Mouse (Mus musculus): ENCODE data around the gene Rtn4rl1. TPM values are rescaled to one million over a fixed set of nuclear protein-coding genes. Genes with fewer than 3 reads are reported as not detected.
"Not testable (repeated sequence)": the region's sequence is repeated elsewhere in the genome, so short reads cannot be mapped to it uniquely, and the experiment has no call there.

The Rtn4rl1 gene
- polyA plus RNA-seq, 1 experiment from 2014 or later = 3.6 TPM

- Histone ChIP-seq H3K27me3 (peaks cover 49% of the 10 kb centered on the region), H3K4me3 (replicated peaks) (peak overlapping the region; percentile 28), H3K4me1 (peaks cover 45% of the 10 kb centered on the region), H3K9ac (no peak overlapping the region), H3K9me3 (replicated peaks) (no peaks in the 10 kb centered on the region), H3K36me3 (no peaks in the 10 kb centered on the region), H3K27ac (no peak overlapping the region), H3K4me2 (peak overlapping the region; percentile 62)
- ATAC-seq (replicated peaks; ENCODE audit: low FRiP score) = no peak
- 20% methylated on average over 4 of the region's 4 CpGs for WGBS
Measured at GRCm38 (mm10) chr11:75279013-75279341, 85.4 kb downstream of the Rtn4rl1 start.

DNA sequence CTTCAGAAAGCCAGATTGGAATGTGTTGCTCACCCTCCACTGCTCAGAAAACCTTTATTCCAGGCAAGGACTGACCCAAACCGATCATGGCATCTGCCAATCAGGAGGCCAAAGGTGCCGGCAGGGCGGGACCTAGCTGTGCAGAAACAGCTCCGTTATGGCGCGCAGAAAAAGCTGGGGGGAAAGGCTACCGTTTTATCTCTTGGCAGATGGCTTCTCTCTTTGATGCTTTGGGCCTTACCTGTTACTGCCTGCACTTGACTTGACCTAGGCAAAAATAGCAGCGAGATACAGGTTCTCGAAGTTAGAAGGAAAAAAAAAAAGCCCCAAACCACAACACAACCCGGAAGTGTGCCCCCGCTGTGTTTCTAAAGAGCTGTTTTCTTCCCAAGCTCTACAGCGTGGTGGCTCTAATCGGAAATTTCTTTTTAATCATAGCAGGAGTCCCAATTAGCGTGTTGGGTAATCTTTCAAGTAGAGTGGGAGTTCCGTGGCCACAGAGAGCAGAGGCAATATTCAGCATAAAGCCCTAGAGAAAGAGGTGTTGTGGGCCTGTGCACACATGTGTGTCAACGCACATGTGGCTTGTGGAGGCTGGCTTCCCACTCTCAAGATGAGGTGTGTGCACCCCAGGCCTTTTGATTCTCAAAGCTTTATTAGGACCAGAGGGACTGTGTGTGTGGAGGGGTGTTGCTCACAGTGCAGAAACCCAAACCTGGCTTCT lies 85.9 kb downstream of the Rtn4rl1 start:
- Histone ChIP-seq H3K4me1 (peaks cover 44% of the 10 kb centered on the region), H3K4me3 (replicated peaks) (peak overlapping the region; percentile 28), H3K9ac (peak overlapping the region; percentile 23; the same call in 1 of the 2 replicates), H3K4me2 (peak overlapping the region; percentile 62), H3K27me3 (peaks cover 48% of the 10 kb centered on the region), H3K27ac (no peak overlapping the region), H3K36me3 (no peaks in the 10 kb centered on the region), H3K9me3 (replicated peaks) (no peaks in the 10 kb centered on the region)
- ATAC-seq (replicated peaks; ENCODE audit: low FRiP score) = no peak
- 11% methylated on average over 16 of the region's 16 CpGs for WGBS

DNA sequence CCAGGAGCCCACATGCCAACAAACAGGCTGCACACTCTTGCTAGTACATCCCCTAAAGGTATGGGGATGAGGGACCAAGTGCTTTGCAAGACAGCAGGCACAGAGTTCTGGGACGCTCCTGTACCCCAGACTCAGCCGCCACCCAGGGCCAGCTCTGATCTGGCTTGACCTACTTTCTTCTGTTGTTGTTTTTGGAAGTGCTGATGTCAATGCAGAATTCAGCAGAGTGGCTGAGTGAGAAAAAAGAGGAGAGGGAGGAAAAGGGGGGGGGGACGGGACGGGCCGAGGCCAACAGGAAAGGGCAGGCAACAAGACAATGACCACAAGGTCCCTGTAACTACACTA lies 86.5 kb downstream of the Rtn4rl1 start:
- H3K4me2 ChIP-seq = no peak overlapping the region
- no peak overlapping the region for H3K9ac ChIP-seq
- no peaks in the 10 kb centered on the region for H3K36me3 ChIP-seq
- ATAC-seq (replicated peaks; ENCODE audit: low FRiP score) = no peak
- H3K4me1 ChIP-seq = peaks cover 38% of the 10 kb centered on the region
- no peak overlapping the region for H3K4me3 ChIP-seq (replicated peaks)
- no peak overlapping the region for H3K27ac ChIP-seq
- H3K27me3 ChIP-seq = peaks cover 48% of the 10 kb centered on the region
- H3K9me3 ChIP-seq (replicated peaks) = no peaks in the 10 kb centered on the region
- WGBS = 58% methylated on average over 5 of the region's 5 CpGs

- H3K27ac ChIP-seq = no peak overlapping the region
- WGBS = 53% methylated on average over 5 of the region's 5 CpGs
- H3K36me3 ChIP-seq = no peaks in the 10 kb centered on the region
- ATAC-seq (replicated peaks; ENCODE audit: low FRiP score) = no peak
- H3K9ac ChIP-seq = no peak overlapping the region
- peaks cover 34% of the 10 kb centered on the region for H3K4me1 ChIP-seq
- no peak overlapping the region for H3K4me3 ChIP-seq (replicated peaks)
- no peak overlapping the region for H3K4me2 ChIP-seq
- H3K27me3 ChIP-seq = peaks cover 45% of the 10 kb centered on the region
- no peaks in the 10 kb centered on the region for H3K9me3 ChIP-seq (replicated peaks)
Measured at GRCm38 (mm10) chr11:75280435-75281001, 86.9 kb downstream of the Rtn4rl1 start.

DNA sequence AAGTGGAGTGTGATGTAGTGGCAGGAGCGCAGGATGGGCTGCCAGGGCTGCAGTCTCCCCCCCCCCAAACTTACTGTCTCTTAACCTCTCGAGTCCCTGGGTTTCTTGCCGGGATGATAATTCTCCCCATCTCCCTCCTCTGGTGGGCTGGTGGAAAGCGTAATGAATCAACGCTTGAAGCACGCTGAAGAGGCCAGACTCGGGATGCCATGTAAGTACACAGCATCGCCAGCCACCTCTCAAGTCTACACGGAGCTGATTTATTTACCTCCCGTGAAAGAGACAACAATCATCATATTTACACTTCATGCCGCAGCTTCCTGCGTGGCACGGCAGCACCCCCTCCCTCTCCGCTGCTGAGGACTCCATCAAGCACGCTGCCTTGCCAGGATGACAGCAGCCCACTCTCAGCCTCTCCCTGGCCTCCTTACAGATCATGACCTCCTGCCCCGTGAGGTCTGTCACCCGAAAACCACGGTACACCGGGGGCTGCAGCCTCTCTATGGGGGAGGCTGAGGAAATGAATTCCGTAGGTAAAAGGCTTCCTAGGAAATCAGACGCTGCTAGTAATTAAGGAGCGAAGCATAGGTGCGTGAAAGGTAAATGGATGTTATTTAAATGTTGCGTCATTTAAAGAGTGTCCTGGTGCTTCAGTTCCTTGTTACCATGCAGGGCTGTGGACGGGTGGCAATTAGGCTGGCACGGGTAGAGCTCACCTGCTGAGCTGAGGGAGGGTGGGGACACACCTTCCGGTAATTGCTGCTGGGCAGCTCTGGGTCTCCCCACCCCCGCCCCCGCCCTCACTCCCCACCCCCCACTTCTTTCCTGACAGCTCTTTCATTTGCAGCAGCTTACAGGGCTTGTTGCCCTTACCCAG lies 88.0 kb downstream of the Rtn4rl1 start:
- H3K27ac ChIP-seq = no peak overlapping the region
- 6% methylated on average over 29 of the region's 29 CpGs for WGBS
- H3K9ac ChIP-seq = no peak overlapping the region
- peak overlapping the region; percentile 46 for H3K4me2 ChIP-seq
- H3K36me3 ChIP-seq = no peaks in the 10 kb centered on the region
- H3K9me3 ChIP-seq (replicated peaks) = no peaks in the 10 kb centered on the region
- H3K4me1 ChIP-seq = peaks cover 31% of the 10 kb centered on the region
- ATAC-seq (replicated peaks; ENCODE audit: low FRiP score) = no peak
- H3K4me3 ChIP-seq (replicated peaks) = peak overlapping the region; percentile 21
- peaks cover 52% of the 10 kb centered on the region for H3K27me3 ChIP-seq

DNA sequence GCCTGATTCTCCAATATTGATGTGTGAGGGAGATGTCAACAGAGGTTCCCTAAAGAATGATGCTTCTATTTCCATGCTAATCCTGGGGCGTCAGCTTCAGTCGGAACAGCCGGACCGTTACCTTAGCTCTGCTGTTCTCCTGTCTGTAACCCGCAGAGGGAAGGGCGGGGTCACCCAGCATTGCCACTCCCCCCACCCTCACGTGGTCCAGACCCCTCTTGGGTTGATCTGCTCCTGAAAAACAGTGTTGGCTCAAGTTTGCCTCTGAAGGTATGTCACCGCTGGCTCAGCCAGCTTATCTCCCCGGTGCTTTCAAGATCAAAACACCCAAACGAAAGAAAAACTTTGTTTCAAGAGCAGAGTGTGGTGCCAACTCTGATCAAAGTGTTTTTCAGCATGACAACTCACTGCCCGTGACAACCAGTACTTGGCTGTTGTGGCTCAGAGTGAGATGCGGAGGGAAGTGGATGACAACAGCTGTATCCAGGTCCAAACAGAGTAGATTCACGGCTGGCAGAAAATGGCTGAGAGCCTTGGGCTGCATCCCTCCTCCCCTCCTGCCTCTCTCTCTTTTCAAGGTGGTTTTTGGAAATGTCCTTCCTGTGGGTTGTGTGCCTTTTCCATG lies 89.0 kb downstream of the Rtn4rl1 start:
- Histone ChIP-seq H3K4me1 (peaks cover 31% of the 10 kb centered on the region), H3K9me3 (replicated peaks) (no peaks in the 10 kb centered on the region), H3K27me3 (peaks cover 52% of the 10 kb centered on the region), H3K9ac (no peak overlapping the region), H3K36me3 (no peaks in the 10 kb centered on the region), H3K4me3 (replicated peaks) (peak overlapping the region; percentile 21; the same call in 1 of the 2 replicates), H3K27ac (no peak overlapping the region), H3K4me2 (peak overlapping the region; percentile 46)
- no peak for ATAC-seq (replicated peaks; ENCODE audit: low FRiP score)
- WGBS = 10% methylated on average over 13 of the region's 13 CpGs

DNA sequence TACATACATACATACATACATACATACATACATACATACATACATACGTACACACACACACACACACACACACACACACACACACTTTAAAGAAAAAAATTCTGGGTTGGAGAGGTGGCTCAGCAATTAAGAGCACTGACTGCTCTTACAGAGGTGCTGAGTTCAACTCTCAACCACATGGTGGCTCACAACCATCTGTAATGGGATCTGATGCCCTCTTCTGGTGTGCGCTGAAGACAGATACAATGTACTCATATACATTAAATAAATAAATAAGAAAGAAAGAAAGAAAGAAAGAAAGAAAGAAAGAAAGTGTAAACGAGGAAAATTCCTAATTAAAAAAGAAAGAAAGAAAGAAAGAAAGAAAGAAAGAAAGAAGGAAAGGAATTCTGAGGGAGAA lies 90.2 kb downstream of the Rtn4rl1 start:
- H3K27ac ChIP-seq; H3K4me2 ChIP-seq; H3K4me3 ChIP-seq (replicated peaks); H3K9ac ChIP-seq; ATAC-seq (replicated peaks; ENCODE audit: low FRiP score); H3K36me3 ChIP-seq; H3K9me3 ChIP-seq (replicated peaks): not testable (repeated sequence)
- H3K27me3 ChIP-seq = peaks cover 52% of the 10 kb centered on the region
- WGBS = 70% methylated on average over 3 of the region's 3 CpGs
- peaks cover 31% of the 10 kb centered on the region for H3K4me1 ChIP-seq

DNA sequence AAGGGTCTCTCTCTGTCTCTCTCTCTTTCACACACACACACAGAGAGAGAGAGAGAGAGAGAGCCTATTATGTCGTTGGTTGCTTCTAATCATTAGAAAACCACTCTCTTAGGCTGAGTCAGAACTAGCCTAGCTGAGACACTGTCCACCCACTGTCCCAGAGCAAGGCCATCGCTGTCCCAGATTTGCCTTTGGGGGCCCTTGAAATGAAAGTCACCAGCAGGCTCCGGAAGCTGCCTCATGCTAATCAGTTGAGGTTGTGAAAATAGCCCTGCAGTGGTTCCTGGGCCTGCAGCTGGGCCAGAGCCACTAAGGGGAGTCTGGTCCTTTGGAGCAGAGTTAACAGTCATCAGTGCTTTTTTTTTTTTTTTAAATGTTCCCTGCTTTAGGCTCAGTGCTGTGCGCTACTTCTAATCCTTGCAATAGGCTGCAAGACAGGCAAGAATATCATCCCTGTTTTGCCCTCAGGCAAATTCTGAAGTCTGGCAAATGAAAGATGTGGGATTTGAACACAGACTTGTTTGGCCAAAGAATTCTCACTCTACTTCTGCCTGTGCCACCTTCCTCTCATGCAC lies 92.4 kb downstream of the Rtn4rl1 start:
- no peaks in the 10 kb centered on the region for H3K9me3 ChIP-seq (replicated peaks)
- peaks cover 42% of the 10 kb centered on the region for H3K27me3 ChIP-seq
- no peak overlapping the region for H3K9ac ChIP-seq
- H3K36me3 ChIP-seq = no peaks in the 10 kb centered on the region
- 48% methylated on average over 4 of the region's 4 CpGs for WGBS
- no peak for ATAC-seq (replicated peaks; ENCODE audit: low FRiP score)
- no peak overlapping the region for H3K27ac ChIP-seq
- H3K4me3 ChIP-seq (replicated peaks) = no peak overlapping the region
- H3K4me1 ChIP-seq = peaks cover 20% of the 10 kb centered on the region
- H3K4me2 ChIP-seq = no peak overlapping the region

GRCm38 (mm10) chr11:75286868-75287267 lies 93.3 kb downstream of the Rtn4rl1 start:
- Histone ChIP-seq H3K9ac (no peak overlapping the region), H3K36me3 (no peaks in the 10 kb centered on the region), H3K27ac (no peak overlapping the region), H3K4me3 (replicated peaks) (no peak overlapping the region), H3K4me2 (no peak overlapping the region), H3K4me1 (peaks cover 19% of the 10 kb centered on the region), H3K9me3 (replicated peaks) (no peaks in the 10 kb centered on the region), H3K27me3 (peaks cover 42% of the 10 kb centered on the region)
- ATAC-seq (replicated peaks; ENCODE audit: low FRiP score) = no peak
- WGBS = 87% methylated on average over 4 of the region's 4 CpGs

DNA sequence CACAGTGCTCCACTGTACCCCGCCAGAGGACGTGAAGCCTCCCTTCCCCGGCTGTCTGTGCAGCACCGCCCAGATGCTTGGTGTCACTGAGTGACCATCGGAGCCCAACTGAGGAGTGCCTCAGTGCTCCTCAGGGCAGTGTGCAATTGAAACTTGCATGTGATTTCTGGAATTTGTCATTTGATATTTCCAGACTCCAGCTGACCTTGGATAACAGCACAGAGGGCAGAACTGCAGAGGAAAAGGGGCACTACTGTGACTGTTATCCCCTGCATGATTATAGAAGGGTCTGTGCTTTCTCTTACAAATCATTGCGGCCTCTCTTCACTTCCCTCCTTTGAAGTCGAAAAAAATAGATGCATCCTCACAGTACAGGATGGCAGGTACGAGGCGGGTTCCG lies 94.4 kb downstream of the Rtn4rl1 start:
- no peak for ATAC-seq (replicated peaks; ENCODE audit: low FRiP score)
- H3K27me3 ChIP-seq = peaks cover 42% of the 10 kb centered on the region
- H3K27ac ChIP-seq = no peak overlapping the region
- no peak overlapping the region for H3K9ac ChIP-seq
- peaks cover 18% of the 10 kb centered on the region for H3K4me1 ChIP-seq
- no peak overlapping the region for H3K4me3 ChIP-seq (replicated peaks)
- no peak overlapping the region for H3K4me2 ChIP-seq
- no peaks in the 10 kb centered on the region for H3K36me3 ChIP-seq
- no peaks in the 10 kb centered on the region for H3K9me3 ChIP-seq (replicated peaks)
- 65% methylated on average over 10 of the region's 10 CpGs for WGBS

DNA sequence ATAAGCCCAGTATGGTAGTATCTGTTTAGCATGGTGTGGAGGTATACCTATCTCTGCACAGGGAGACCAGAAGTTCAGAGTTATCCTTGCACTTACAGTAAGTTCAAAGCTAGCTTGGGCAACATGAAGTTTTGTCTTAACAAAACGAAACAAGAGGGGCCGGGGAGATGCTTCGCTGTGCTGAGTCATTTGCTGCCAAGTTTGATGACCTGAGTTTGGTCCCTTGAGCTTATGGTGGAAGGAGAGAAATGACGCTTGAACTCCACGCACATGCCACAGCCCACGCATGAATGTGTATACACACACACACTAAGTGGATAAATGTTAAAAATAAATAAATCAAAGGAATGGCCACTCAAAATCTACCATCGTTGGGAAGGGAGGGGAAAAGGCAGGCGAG lies 94.9 kb downstream of the Rtn4rl1 start:
- H3K27ac ChIP-seq = no peak overlapping the region
- H3K36me3 ChIP-seq = no peaks in the 10 kb centered on the region
- H3K4me2 ChIP-seq = no peak overlapping the region
- H3K27me3 ChIP-seq = peaks cover 42% of the 10 kb centered on the region
- H3K4me3 ChIP-seq (replicated peaks) = no peak overlapping the region
- peaks cover 18% of the 10 kb centered on the region for H3K4me1 ChIP-seq
- no peak for ATAC-seq (replicated peaks; ENCODE audit: low FRiP score)
- 66% methylated on average over 8 of the region's 8 CpGs for WGBS
- no peaks in the 10 kb centered on the region for H3K9me3 ChIP-seq (replicated peaks)
- no peak overlapping the region for H3K9ac ChIP-seq

DNA sequence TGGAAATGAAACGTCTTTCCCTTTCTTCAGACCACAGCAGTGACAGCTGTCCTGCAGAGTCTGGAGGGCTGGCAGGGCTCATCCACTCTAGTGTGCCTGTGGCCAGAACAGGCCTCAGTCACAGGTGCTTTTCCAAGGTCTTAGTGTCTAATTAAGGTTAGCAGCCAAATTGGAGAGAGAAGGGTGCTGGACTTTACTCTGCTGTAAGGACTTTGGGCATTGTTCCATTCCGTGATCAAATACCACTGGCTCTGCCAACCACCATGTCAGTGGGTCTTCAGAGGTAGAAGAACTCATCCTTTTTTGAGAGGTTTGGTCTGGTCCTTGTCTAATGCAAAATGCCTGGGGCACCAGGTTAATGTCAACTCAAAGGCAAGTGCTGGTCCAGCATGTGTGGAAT lies 95.5 kb downstream of the Rtn4rl1 start:
- Histone ChIP-seq H3K4me3 (replicated peaks) (no peak overlapping the region), H3K36me3 (no peaks in the 10 kb centered on the region), H3K27ac (no peak overlapping the region), H3K4me1 (peaks cover 24% of the 10 kb centered on the region), H3K9ac (no peak overlapping the region), H3K4me2 (no peak overlapping the region), H3K9me3 (replicated peaks) (no peaks in the 10 kb centered on the region), H3K27me3 (peaks cover 45% of the 10 kb centered on the region)
- WGBS = 65% methylated on average over 2 of the region's 2 CpGs
- no peak for ATAC-seq (replicated peaks; ENCODE audit: low FRiP score)

Measured in kidney, embryonic 15.5 days (tissue).